Mouse (Mus musculus): ENCODE data around the gene Vmn1r129. TPM values are rescaled to one million over a fixed set of nuclear protein-coding genes. Genes with fewer than 3 reads are reported as not detected.
"Not testable (repeated sequence)": the region's sequence is repeated elsewhere in the genome, so short reads cannot be mapped to it uniquely, and the experiment has no call there.

Gene Vmn1r129
- polyA plus RNA-seq (2015; fragmentation: Nextera tagmentation; extraction: Ambion mirVana), result not detected in 2 replicates

- not testable (repeated sequence) for H3K4me1 ChIP-seq (replicated peaks; ENCODE audit: insufficient read depth, low read length); H3K4me3 ChIP-seq (replicated peaks; ENCODE audit: low read depth, low read length); H3K27me3 ChIP-seq (ENCODE audit: insufficient read depth, low read length); ATAC-seq (replicated peaks; ENCODE audit: low FRiP score, low read depth); H3K27ac ChIP-seq; H3K36me3 ChIP-seq (ENCODE audit: insufficient read depth, low read length); H3K4me2 ChIP-seq (ENCODE audit: low read length); H3K9ac ChIP-seq (ENCODE audit: low read depth, low read length); DNase-seq (ENCODE audit: low spot score); H3K9me3 ChIP-seq (replicated peaks; ENCODE audit: low read length)
- WGBS, result no CpG with 5 or more reads among the region's 1 CpGs
Measured at GRCm38 (mm10) chr7:21361191-21361590, at the start of gene Vmn1r129. Vmn1r129 (minus strand) TSS chr7:21361291.

DNA sequence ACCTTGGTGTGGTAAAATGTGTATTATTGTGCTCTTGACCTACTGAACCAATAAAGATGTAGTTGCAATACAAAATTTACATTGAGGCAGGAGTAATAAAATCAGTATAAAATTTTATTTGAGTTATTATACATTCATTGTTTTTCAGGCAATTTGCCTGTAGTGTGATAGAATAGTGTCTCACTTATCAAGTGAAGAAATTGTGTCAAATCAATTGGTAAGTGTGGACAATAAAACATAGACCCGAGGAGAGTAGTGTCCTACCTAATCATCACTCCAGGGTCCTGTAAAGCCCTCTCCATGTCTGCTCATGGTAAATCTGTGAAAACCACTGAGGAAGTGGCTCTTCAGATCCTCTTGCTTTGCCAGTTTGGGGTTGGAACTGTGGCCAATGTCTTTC lies 12.0 kb downstream of the Vmn1r129 start, which contains the start of gene Vmn1r128:
TSS of gene Vmn1r128 (plus strand) at position 301 of the 400 bp plus-strand sequence.
- not testable (repeated sequence) for H3K27me3 ChIP-seq (ENCODE audit: insufficient read depth, low read length); H3K4me2 ChIP-seq (ENCODE audit: low read length); H3K27ac ChIP-seq; H3K4me1 ChIP-seq (replicated peaks; ENCODE audit: insufficient read depth, low read length); H3K9me3 ChIP-seq (replicated peaks; ENCODE audit: low read length); ATAC-seq (replicated peaks; ENCODE audit: low FRiP score, low read depth); DNase-seq (ENCODE audit: low spot score); H3K9ac ChIP-seq (ENCODE audit: low read depth, low read length); H3K36me3 ChIP-seq (ENCODE audit: insufficient read depth, low read length); H3K4me3 ChIP-seq (replicated peaks; ENCODE audit: low read depth, low read length)
- 71% methylated on average over 1 of the region's 1 CpGs for WGBS

DNA sequence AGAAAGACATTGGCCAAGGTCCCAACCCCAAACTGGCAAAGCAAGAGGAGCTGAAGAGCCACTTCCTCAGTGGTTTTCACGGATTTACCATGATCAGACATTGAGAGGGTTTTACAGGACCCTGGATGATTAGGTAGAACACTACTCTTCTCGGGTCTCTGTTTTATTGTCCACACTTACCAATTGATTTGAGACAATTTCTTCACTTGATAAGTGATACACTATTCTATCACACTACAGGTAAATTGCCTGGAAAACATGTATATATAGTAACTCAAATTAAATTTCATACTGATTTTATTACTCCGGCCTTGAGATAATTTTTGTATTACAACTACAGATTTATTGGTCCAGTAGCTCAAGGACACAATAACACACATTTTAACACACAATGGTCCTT lies 41.3 kb downstream of the Vmn1r129 start, which contains the start of gene Vmn1r127:
TSS of gene Vmn1r127 (minus strand) at position 101 of the 400 bp plus-strand sequence.
- H3K36me3 ChIP-seq (ENCODE audit: insufficient read depth, low read length); H3K27me3 ChIP-seq (ENCODE audit: insufficient read depth, low read length); H3K4me3 ChIP-seq (replicated peaks; ENCODE audit: low read depth, low read length); H3K9ac ChIP-seq (ENCODE audit: low read depth, low read length); DNase-seq (ENCODE audit: low spot score); H3K4me2 ChIP-seq (ENCODE audit: low read length); H3K27ac ChIP-seq; H3K4me1 ChIP-seq (replicated peaks; ENCODE audit: insufficient read depth, low read length); H3K9me3 ChIP-seq (replicated peaks; ENCODE audit: low read length); ATAC-seq (replicated peaks; ENCODE audit: low FRiP score, low read depth): not testable (repeated sequence)
- WGBS, result no CpG with 5 or more reads among the region's 3 CpGs

Other genes with a start within 250 kb of the Vmn1r129 start
- gene Vmn1r122, start 227.2 kb downstream of the Vmn1r129 start, polyA plus RNA-seq (2015; fragmentation: Nextera tagmentation; extraction: Ambion mirVana), result not detected in 2 replicates
- not detected in 2 replicates for gene Vmn1r123, start 199.1 kb downstream of the Vmn1r129 start, polyA plus RNA-seq (2015; fragmentation: Nextera tagmentation; extraction: Ambion mirVana)
- not detected in 2 replicates for gene Gm5157, start 170.9 kb downstream of the Vmn1r129 start, polyA plus RNA-seq (2015; fragmentation: Nextera tagmentation; extraction: Ambion mirVana)
- gene Vmn1r124, start 100.7 kb downstream of the Vmn1r129 start, polyA plus RNA-seq (2015; fragmentation: Nextera tagmentation; extraction: Ambion mirVana), result not detected in 2 replicates
- gene Vmn1r125, start 89.1 kb downstream of the Vmn1r129 start, polyA plus RNA-seq (2015; fragmentation: Nextera tagmentation; extraction: Ambion mirVana), result not detected in 2 replicates
- not detected in 2 replicates for gene Vmn1r126, start 59.8 kb downstream of the Vmn1r129 start, polyA plus RNA-seq (2015; fragmentation: Nextera tagmentation; extraction: Ambion mirVana)
- not detected in 2 replicates for gene Vmn1r127, start 41.4 kb downstream of the Vmn1r129 start, polyA plus RNA-seq (2015; fragmentation: Nextera tagmentation; extraction: Ambion mirVana)
- not detected in 2 replicates for gene Vmn1r128, start 11.9 kb downstream of the Vmn1r129 start, polyA plus RNA-seq (2015; fragmentation: Nextera tagmentation; extraction: Ambion mirVana)
- gene Gm6882, start 71.5 kb upstream of the Vmn1r129 start, polyA plus RNA-seq (2015; fragmentation: Nextera tagmentation; extraction: Ambion mirVana), result not detected in 2 replicates
- not detected in 2 replicates for gene Vmn1r130, start 150.5 kb upstream of the Vmn1r129 start, polyA plus RNA-seq (2015; fragmentation: Nextera tagmentation; extraction: Ambion mirVana)
- not detected in 2 replicates for gene Vmn1r131, start 184.8 kb upstream of the Vmn1r129 start, polyA plus RNA-seq (2015; fragmentation: Nextera tagmentation; extraction: Ambion mirVana)